Mouse (Mus musculus): ENCODE results near the gene Ager. TPM values are rescaled to one million over a fixed set of nuclear protein-coding genes. Genes with fewer than 3 reads are reported as not detected.

Gene Ager
- polyA plus RNA-seq (2012; rRNA removed) = 1.9 and 2.1 TPM in 2 replicates

- no peak for DNase-seq (ENCODE audit: low read depth, low spot score)
- WGBS = 21% methylated on average over 6 of the region's 6 CpGs
These were observed at the start of gene Ager for GRCm38 (mm10) chr17:34597566-34598095. Gene Ager, plus strand, starts transcription at chr17:34597862.

- 70% methylated on average over 3 of the region's 3 CpGs for WGBS
These were observed 48.5 kb upstream of the Ager start for GRCm38 (mm10) chr17:34549156-34549555.

GRCm38 (mm10) chr17:34549843-34550242 is 47.8 kb upstream of the Ager start:
- no peak for DNase-seq (ENCODE audit: low read depth, low spot score)
- WGBS = 52% methylated on average over 2 of the region's 2 CpGs

More at GRCm38 (mm10) chr17:34549156-34549555, 48.5 kb upstream of the Ager start:
- DNase-seq (ENCODE audit: low read depth, low spot score) = no peak

GRCm38 (mm10) chr17:34555483-34555882 is 42.2 kb upstream of the Ager start:
- DNase-seq (ENCODE audit: low read depth, low spot score) = peak; percentile 64
- 18% methylated on average over 5 of the region's 5 CpGs for WGBS

- 73% methylated on average over 8 of the region's 8 CpGs for WGBS
- DNase-seq (ENCODE audit: low read depth, low spot score) = no peak
These were observed 41.3 kb upstream of the Ager start for GRCm38 (mm10) chr17:34556406-34556805.

GRCm38 (mm10) chr17:34557411-34557810 is 40.3 kb upstream of the Ager start:
- WGBS = 76% methylated on average over 11 of the region's 11 CpGs
- no peak for DNase-seq (ENCODE audit: low read depth, low spot score)

- DNase-seq (ENCODE audit: low read depth, low spot score) = no peak
- WGBS = 84% methylated on average over 7 of the region's 7 CpGs
These were observed 38.5 kb upstream of the Ager start for GRCm38 (mm10) chr17:34559116-34559515.

GRCm38 (mm10) chr17:34559895-34560294 is 37.8 kb upstream of the Ager start:
- 17% methylated on average over 15 of the region's 15 CpGs for WGBS
- peak; percentile 43 for DNase-seq (ENCODE audit: low read depth, low spot score)

GRCm38 (mm10) chr17:34560438-34560837 is 37.2 kb upstream of the Ager start:
- DNase-seq (ENCODE audit: low read depth, low spot score) = no peak
- 92% methylated on average over 6 of the region's 6 CpGs for WGBS

- DNase-seq (ENCODE audit: low read depth, low spot score) = no peak
- WGBS = 66% methylated on average over 8 of the region's 8 CpGs
These were observed 36.5 kb upstream of the Ager start for GRCm38 (mm10) chr17:34561200-34561599.

- DNase-seq (ENCODE audit: low read depth, low spot score) = no peak
- 59% methylated on average over 3 of the region's 3 CpGs for WGBS
These were observed 35.1 kb upstream of the Ager start for GRCm38 (mm10) chr17:34562595-34562994.

- no peak for DNase-seq (ENCODE audit: low read depth, low spot score)
- 73% methylated on average over 11 of the region's 11 CpGs for WGBS
These were observed 34.3 kb upstream of the Ager start for GRCm38 (mm10) chr17:34563354-34563753.

- no peak for DNase-seq (ENCODE audit: low read depth, low spot score)
- 8% methylated on average over 6 of the region's 6 CpGs for WGBS
These were observed 33.6 kb upstream of the Ager start, which contains the start of gene Notch4 for GRCm38 (mm10) chr17:34564003-34564421. Gene Notch4, plus strand, starts transcription at chr17:34564268.

- 68% methylated on average over 3 of the region's 3 CpGs for WGBS
- no peak for DNase-seq (ENCODE audit: low read depth, low spot score)
These were observed 32.9 kb upstream of the Ager start for GRCm38 (mm10) chr17:34564796-34565195.

GRCm38 (mm10) chr17:34567311-34567710 is 30.4 kb upstream of the Ager start:
- no peak for DNase-seq (ENCODE audit: low read depth, low spot score)
- 53% methylated on average over 9 of the region's 9 CpGs for WGBS

GRCm38 (mm10) chr17:34568421-34568820 is 29.2 kb upstream of the Ager start:
- WGBS = 68% methylated on average over 13 of the region's 13 CpGs
- DNase-seq (ENCODE audit: low read depth, low spot score) = no peak

GRCm38 (mm10) chr17:34569919-34570318 is 27.7 kb upstream of the Ager start:
- WGBS = 80% methylated on average over 4 of the region's 4 CpGs
- no peak for DNase-seq (ENCODE audit: low read depth, low spot score)

GRCm38 (mm10) chr17:34571875-34572274 is 25.8 kb upstream of the Ager start:
- DNase-seq (ENCODE audit: low read depth, low spot score) = no peak
- WGBS = 32% methylated on average over 5 of the region's 5 CpGs

- WGBS = 54% methylated on average over 15 of the region's 15 CpGs
- no peak for DNase-seq (ENCODE audit: low read depth, low spot score)
These were observed 25.3 kb upstream of the Ager start for GRCm38 (mm10) chr17:34572361-34572760.

- no peak for DNase-seq (ENCODE audit: low read depth, low spot score)
- 29% methylated on average over 5 of the region's 5 CpGs for WGBS
These were observed 21.1 kb upstream of the Ager start for GRCm38 (mm10) chr17:34576577-34576976.

GRCm38 (mm10) chr17:34578070-34578469 is 19.6 kb upstream of the Ager start:
- 87% methylated on average over 3 of the region's 3 CpGs for WGBS
- no peak for DNase-seq (ENCODE audit: low read depth, low spot score)

- 90% methylated on average over 12 of the region's 12 CpGs for WGBS
- DNase-seq (ENCODE audit: low read depth, low spot score) = no peak
These were observed 15.1 kb upstream of the Ager start for GRCm38 (mm10) chr17:34582528-34582927.
